Mouse (Mus musculus): ENCODE results near the gene Atad1. TPM values are rescaled to one million over a fixed set of nuclear protein-coding genes. Genes with fewer than 3 reads are reported as not detected.

Atad1 gene
- polyA plus RNA-seq, 1 experiment = 14.8 TPM

DNA sequence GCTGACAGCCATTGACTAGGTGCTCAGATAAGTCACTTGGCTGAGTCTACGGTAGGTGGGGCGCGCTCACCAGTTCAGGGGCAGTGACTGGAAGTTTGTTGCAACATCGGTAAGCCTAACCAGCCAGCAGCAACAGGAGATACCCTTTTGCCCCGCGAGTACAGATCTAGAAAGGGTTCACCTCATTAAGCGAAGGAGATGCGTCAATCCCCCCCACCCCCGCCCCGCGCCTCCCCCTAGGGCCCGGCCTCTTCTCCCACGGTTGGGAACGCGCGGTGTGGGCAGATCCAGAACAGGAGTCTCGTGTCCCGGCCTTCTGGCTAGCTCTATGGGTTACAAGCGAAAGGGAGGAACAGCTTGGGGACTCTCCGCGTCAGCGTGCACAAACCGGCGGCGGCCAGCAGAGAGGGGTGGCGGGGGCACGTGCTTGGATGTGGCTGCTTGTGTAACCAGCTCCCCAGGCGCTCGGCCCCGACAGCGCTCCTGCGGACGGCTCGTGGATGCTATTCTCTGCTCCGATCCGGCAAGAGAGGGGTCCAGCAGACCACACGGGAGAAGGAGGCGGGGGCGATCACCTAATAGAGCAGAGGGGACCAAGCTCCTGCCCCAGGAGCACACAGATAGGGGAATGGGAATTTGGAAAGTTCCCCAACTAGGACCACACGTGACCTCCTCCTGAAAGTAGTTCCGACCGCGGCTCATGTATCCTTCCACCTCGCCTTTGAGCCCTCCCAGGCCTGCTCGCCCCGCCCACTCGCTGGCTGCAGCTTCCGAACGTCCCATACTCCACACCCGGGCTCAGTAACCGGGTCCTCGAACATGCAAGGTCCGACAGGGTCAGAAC is 16.4 kb upstream of the Atad1 start:
- no peaks in the 10 kb centered on the region for H3K27me3 ChIP-seq (ENCODE audit: control insufficient read depth, insufficient read depth, insufficient read length)
- H3ac ChIP-seq (ENCODE audit: control insufficient read depth, insufficient read length) = peak overlapping the region; percentile 75
- H3K36me3 ChIP-seq (ENCODE audit: control insufficient read depth, insufficient read depth) = no peaks in the 10 kb centered on the region
- peak overlapping the region; percentile 84 for H3K4me3 ChIP-seq
- H3K79me2 ChIP-seq (ENCODE audit: control insufficient read depth, insufficient read depth) = peaks cover 31% of the 10 kb centered on the region
- peak overlapping the region; percentile 87 for H3K4me2 ChIP-seq (ENCODE audit: low read depth)
- TF ChIP-seq CEBPB (IDR thresholded peaks at IDR 0.05; ENCODE audit: insufficient read depth, poor library complexity, severe bottlenecking) (peak; percentile 50; the same call in 1 of the 2 replicates), POLR2A (IDR thresholded peaks at IDR 0.05; ENCODE audit: insufficient read length, low read depth) (peak; percentile 84), USF1 (IDR thresholded peaks at IDR 0.05; ENCODE audit: low read depth) (peak; percentile 98), TCF12 (IDR thresholded peaks at IDR 0.05; ENCODE audit: insufficient read depth, poor library complexity, severe bottlenecking) (no peak), MAX (IDR thresholded peaks at IDR 0.05; ENCODE audit: low read depth) (no peak), POLR2AphosphoS2 (IDR thresholded peaks at IDR 0.05; ENCODE audit: insufficient read length, low read depth) (peak; percentile 68), SRF (IDR thresholded peaks at IDR 0.05; ENCODE audit: control insufficient read depth, insufficient read length, low read depth) (peak; percentile 44)

GRCm38 (mm10) chr19:32755104-32755791 is 15.7 kb upstream of the Atad1 start:
- H3K4me3 ChIP-seq = peak overlapping the region; percentile 84
- no peaks in the 10 kb centered on the region for H3K27me3 ChIP-seq (ENCODE audit: control insufficient read depth, insufficient read depth, insufficient read length)
- peak overlapping the region; percentile 77 for H3K4me2 ChIP-seq (ENCODE audit: low read depth)
- H3ac ChIP-seq (ENCODE audit: control insufficient read depth, insufficient read length) = peak overlapping the region; percentile 75
- peaks cover 23% of the 10 kb centered on the region for H3K79me2 ChIP-seq (ENCODE audit: control insufficient read depth, insufficient read depth)
- TF ChIP-seq CEBPB (IDR thresholded peaks at IDR 0.05; ENCODE audit: insufficient read depth, poor library complexity, severe bottlenecking) = no peak
- no peak for TF ChIP-seq USF1 (IDR thresholded peaks at IDR 0.05; ENCODE audit: low read depth)
- no peak for TF ChIP-seq MAX (IDR thresholded peaks at IDR 0.05; ENCODE audit: low read depth)
- H3K36me3 ChIP-seq (ENCODE audit: control insufficient read depth, insufficient read depth) = no peaks in the 10 kb centered on the region

DNA sequence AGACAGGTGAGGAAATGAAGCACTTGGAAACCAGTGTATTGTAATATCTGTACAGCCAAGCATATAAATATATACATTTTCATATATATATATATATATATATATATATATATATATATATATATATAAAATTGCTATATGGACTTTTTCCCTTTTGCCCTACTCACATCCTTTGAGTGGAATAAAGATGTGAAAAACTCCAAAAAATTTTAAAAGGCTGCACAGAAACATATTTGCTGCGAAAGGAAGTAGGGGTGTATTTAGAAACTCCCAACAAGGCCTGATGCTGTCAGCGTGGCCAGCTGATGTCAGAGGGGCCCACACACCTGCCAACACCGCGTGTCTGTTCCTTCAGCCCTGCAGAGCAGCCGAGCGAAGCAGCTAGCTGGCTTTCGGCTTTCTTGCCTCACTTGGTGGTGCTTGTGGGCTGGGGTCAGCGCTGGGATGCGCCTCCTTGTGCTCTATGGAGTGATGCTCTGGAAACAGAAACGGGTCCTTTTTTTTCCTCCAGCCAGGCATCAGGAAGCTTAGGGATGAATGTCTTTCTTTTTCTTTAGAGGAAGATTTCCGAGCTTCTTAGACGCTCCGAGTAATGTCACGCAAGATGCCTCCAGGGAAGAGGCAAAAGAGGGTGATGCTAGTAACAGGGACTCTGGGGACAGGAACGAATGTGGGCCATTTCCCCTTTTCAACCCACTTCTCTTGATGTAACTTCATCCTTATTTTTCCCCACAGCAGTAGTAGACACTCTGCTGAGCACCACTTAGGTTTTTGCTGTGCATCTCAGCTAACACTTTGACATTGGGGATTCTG is 14.8 kb upstream of the Atad1 start:
- H3K27me3 ChIP-seq (ENCODE audit: control insufficient read depth, insufficient read depth, insufficient read length) = no peaks in the 10 kb centered on the region
- no peak overlapping the region for H3K4me2 ChIP-seq (ENCODE audit: low read depth)
- H3ac ChIP-seq (ENCODE audit: control insufficient read depth, insufficient read length) = no peak overlapping the region
- no peak overlapping the region for H3K4me3 ChIP-seq
- TF ChIP-seq POLR2AphosphoS2 (IDR thresholded peaks at IDR 0.05; ENCODE audit: insufficient read length, low read depth) (no peak), MYOD1 (IDR thresholded peaks at IDR 0.05; ENCODE audit: control insufficient read depth in 1 of 3, insufficient read length in 2 of 3, low read depth in 2 of 3) (no peak), POLR2A (IDR thresholded peaks at IDR 0.05; ENCODE audit: insufficient read length, low read depth) (no peak), TCF3 (IDR thresholded peaks at IDR 0.05; ENCODE audit: insufficient read length, low read depth) (no peak), MYOG (IDR thresholded peaks at IDR 0.05; ENCODE audit: control insufficient read depth in 1 of 3, insufficient read depth in 1 of 3, insufficient read length in 2 of 3, low read depth in 2 of 3) (no peak), CEBPB (IDR thresholded peaks at IDR 0.05; ENCODE audit: insufficient read depth, poor library complexity, severe bottlenecking) (no peak), USF1 (IDR thresholded peaks at IDR 0.05; ENCODE audit: low read depth) (no peak), TCF12 (IDR thresholded peaks at IDR 0.05; ENCODE audit: insufficient read depth, poor library complexity, severe bottlenecking) (no peak), E2F4 (IDR thresholded peaks at IDR 0.05; ENCODE audit: insufficient read depth) (no peak), MAX (IDR thresholded peaks at IDR 0.05; ENCODE audit: low read depth) (no peak), REST (IDR thresholded peaks at IDR 0.05; ENCODE audit: insufficient read depth, insufficient read length) (no peak), SRF (IDR thresholded peaks at IDR 0.05; ENCODE audit: control insufficient read depth, insufficient read length, low read depth) (no peak)
- H3K79me2 ChIP-seq (ENCODE audit: control insufficient read depth, insufficient read depth) = peaks cover 14% of the 10 kb centered on the region
- no peaks in the 10 kb centered on the region for H3K36me3 ChIP-seq (ENCODE audit: control insufficient read depth, insufficient read depth)

DNA sequence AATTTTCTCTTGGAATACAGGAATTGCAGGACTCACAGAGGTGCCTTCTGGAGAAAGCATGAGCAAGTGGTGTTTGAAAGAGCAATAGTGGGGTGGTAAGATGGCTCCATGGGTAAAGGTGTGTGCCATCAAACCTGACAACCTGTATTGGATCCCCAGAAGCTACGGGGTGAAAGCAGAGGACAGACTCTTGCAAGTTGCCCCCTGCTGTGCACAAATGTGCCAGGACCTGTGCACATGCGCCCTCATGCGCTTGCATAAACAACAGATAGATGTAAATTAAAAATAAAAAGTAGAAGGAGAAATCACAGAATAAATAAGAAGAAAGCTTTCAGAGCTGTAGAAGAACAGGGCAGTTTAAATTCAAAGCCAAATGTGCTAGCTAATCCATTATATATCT is 13.8 kb upstream of the Atad1 start:
- no peaks in the 10 kb centered on the region for H3K36me3 ChIP-seq (ENCODE audit: control insufficient read depth, insufficient read depth)
- H3K79me2 ChIP-seq (ENCODE audit: control insufficient read depth, insufficient read depth) = peaks cover 4% of the 10 kb centered on the region
- TF ChIP-seq SRF (IDR thresholded peaks at IDR 0.05; ENCODE audit: control insufficient read depth, insufficient read length, low read depth) = no peak
- no peak for TF ChIP-seq MAX (IDR thresholded peaks at IDR 0.05; ENCODE audit: low read depth)
- no peak for TF ChIP-seq TCF12 (IDR thresholded peaks at IDR 0.05; ENCODE audit: insufficient read depth, poor library complexity, severe bottlenecking)
- no peak for TF ChIP-seq USF1 (IDR thresholded peaks at IDR 0.05; ENCODE audit: low read depth)
- TF ChIP-seq POLR2A (IDR thresholded peaks at IDR 0.05; ENCODE audit: insufficient read length, low read depth) = no peak
- no peak for TF ChIP-seq POLR2AphosphoS2 (IDR thresholded peaks at IDR 0.05; ENCODE audit: insufficient read length, low read depth)
- TF ChIP-seq MYOD1 (IDR thresholded peaks at IDR 0.05; ENCODE audit: control insufficient read depth in 1 of 3, insufficient read length in 2 of 3, low read depth in 2 of 3) = no peak
- no peak for TF ChIP-seq E2F4 (IDR thresholded peaks at IDR 0.05; ENCODE audit: insufficient read depth)
- TF ChIP-seq REST (IDR thresholded peaks at IDR 0.05; ENCODE audit: insufficient read depth, insufficient read length) = no peak
- no peak for TF ChIP-seq MYOG (IDR thresholded peaks at IDR 0.05; ENCODE audit: control insufficient read depth in 1 of 3, insufficient read depth in 1 of 3, insufficient read length in 2 of 3, low read depth in 2 of 3)
- TF ChIP-seq TCF3 (IDR thresholded peaks at IDR 0.05; ENCODE audit: insufficient read length, low read depth) = no peak
- no peak for TF ChIP-seq CEBPB (IDR thresholded peaks at IDR 0.05; ENCODE audit: insufficient read depth, poor library complexity, severe bottlenecking)
- no peak overlapping the region for H3K4me3 ChIP-seq
- H3K4me2 ChIP-seq (ENCODE audit: low read depth) = no peak overlapping the region
- no peak overlapping the region for H3ac ChIP-seq (ENCODE audit: control insufficient read depth, insufficient read length)
- H3K27me3 ChIP-seq (ENCODE audit: control insufficient read depth, insufficient read depth, insufficient read length) = no peaks in the 10 kb centered on the region

Data from myocyte (in vitro differentiated cells).